Mouse (Mus musculus) kidney, postnatal 0 days (tissue): ENCODE data around the gene Nup85. TPM values are rescaled to one million over a fixed set of nuclear protein-coding genes. Genes with fewer than 3 reads are reported as not detected.

ENCODE experiments used
- ATAC-seq: fragments of 200-750 bp; cut with Nextera tagmentation; replicated peaks from 2 replicates; pipeline ENCODE4 v1.8.0; 2017; ENCODE audit warnings: low read depth, moderate number of reproducible peaks, moderate TSS enrichment, moderate library complexity; ENCODE audit not compliant: low FRiP score
- DNase-seq: peaks from one replicate; pipeline ENCODE4 v3.0.0-alpha.2; 2016; ENCODE audit warnings: low spot score
- H3K27ac ChIP-seq: fragments of 300-500 bp; sonication (generic); 2 replicates; pipeline ENCODE4 v1.5.1; 2014; ENCODE audit warnings: mild to moderate bottlenecking
- H3K27me3 ChIP-seq: fragments of 300-500 bp; sonication (generic); 2 replicates; pipeline ENCODE4 v1.6.1; 2014; ENCODE audit warnings: low read length, mixed read lengths; ENCODE audit not compliant: insufficient read depth
- H3K36me3 ChIP-seq: fragments of 300-500 bp; sonication (generic); 2 replicates; pipeline ENCODE4 v1.6.1; 2014; ENCODE audit warnings: low read length, mixed read lengths; ENCODE audit not compliant: insufficient read depth
- H3K4me1 ChIP-seq: fragments of 300-500 bp; sonication (generic); replicated peaks from 2 replicates; pipeline ENCODE4 v1.6.1; 2014; ENCODE audit warnings: antibody characterized with exemption, low read length, mixed read lengths; ENCODE audit not compliant: insufficient read depth
- H3K4me2 ChIP-seq: fragments of 300-500 bp; sonication (generic); 2 replicates; pipeline ENCODE4 v1.6.1; 2014; ENCODE audit warnings: mild to moderate bottlenecking, low read length, moderate library complexity, mixed read lengths
- H3K4me3 ChIP-seq: fragments of 300-500 bp; sonication (generic); replicated peaks from 2 replicates; pipeline ENCODE4 v1.5.1; 2014; ENCODE audit warnings: low read depth, low read length
- H3K9ac ChIP-seq: fragments of 300-500 bp; sonication (generic); 2 replicates; pipeline ENCODE4 v1.6.1; 2014; ENCODE audit warnings: low read depth, low read length
- H3K9me3 ChIP-seq: fragments of 300-500 bp; sonication (generic); replicated peaks from 2 replicates; pipeline ENCODE4 v1.6.1; 2016; ENCODE audit warnings: low read length, inconsistent platforms, mixed read lengths
- CTCF ChIP-seq: IDR thresholded peaks from 2 replicates; pipeline ENCODE4 v1.5.1; 2016; ENCODE audit warnings: antibody characterized with exemption, low read depth, mild to moderate bottlenecking, moderate library complexity
- WGBS: fragments of 180-500 bp; shearing (Covaris S2); extraction: QIAGEN DNeasy Blood & Tissue Kit; methylation state at CpG from one replicate; pipeline ENCODE4 v1.1.7; 2014; 5-methylcytosine and 5-hydroxymethylcytosine counted together
- polyA plus RNA-seq: library from polyadenylated mRNA; unstranded; fragments of >200 nt; fragmentation: Nextera tagmentation; extraction: Ambion mirVana; gene quantifications from 2 replicates; pipeline ENCODE4 v1.2.1, GENCODE M21; 2015

Nup85 gene
- polyA plus RNA-seq, 1 experiment from 2014 or later = 74.6 TPM

DNA sequence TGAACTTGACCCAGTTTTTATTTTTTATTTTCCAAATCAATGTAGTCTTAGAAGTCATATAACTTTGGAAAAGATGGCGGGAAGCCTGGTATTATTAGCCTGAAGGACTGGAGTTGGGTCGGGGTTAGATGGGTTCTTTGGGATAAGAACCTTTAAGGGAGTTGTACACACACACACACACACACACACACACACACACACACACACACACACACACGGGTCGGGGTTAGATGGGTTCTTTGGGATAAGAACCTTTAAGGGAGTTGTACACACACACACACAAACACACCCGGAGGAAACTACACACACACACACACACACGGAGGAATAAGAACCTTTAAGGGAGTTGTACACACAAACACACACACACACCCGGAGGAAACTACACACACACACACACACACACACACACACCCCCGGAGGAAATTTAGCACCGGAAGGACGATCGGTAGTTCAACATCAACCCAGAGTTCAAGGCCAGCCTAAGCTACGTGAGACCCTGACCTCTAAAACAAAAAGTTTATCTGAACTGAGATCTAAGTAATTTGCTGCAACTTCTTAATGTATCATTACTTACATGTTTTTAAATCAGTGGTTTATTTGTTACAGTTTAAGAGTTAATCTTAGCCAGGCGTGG is 64.3 kb downstream of the Nup85 start:
- no peak for ATAC-seq
- DNase-seq = no peak
- no peak overlapping the region for H3K9ac ChIP-seq
- no peaks in the 10 kb centered on the region for H3K9me3 ChIP-seq
- no peaks in the 10 kb centered on the region for H3K36me3 ChIP-seq
- H3K4me1 ChIP-seq = no peaks in the 10 kb centered on the region
- no peaks in the 10 kb centered on the region for H3K27me3 ChIP-seq
- peak overlapping the region; percentile 47 for H3K4me2 ChIP-seq
- H3K27ac ChIP-seq = no peak overlapping the region
- 53% methylated on average over 13 of the region's 13 CpGs for WGBS
- H3K4me3 ChIP-seq = peak overlapping the region; percentile 71
- TF ChIP-seq CTCF = no peak

DNA sequence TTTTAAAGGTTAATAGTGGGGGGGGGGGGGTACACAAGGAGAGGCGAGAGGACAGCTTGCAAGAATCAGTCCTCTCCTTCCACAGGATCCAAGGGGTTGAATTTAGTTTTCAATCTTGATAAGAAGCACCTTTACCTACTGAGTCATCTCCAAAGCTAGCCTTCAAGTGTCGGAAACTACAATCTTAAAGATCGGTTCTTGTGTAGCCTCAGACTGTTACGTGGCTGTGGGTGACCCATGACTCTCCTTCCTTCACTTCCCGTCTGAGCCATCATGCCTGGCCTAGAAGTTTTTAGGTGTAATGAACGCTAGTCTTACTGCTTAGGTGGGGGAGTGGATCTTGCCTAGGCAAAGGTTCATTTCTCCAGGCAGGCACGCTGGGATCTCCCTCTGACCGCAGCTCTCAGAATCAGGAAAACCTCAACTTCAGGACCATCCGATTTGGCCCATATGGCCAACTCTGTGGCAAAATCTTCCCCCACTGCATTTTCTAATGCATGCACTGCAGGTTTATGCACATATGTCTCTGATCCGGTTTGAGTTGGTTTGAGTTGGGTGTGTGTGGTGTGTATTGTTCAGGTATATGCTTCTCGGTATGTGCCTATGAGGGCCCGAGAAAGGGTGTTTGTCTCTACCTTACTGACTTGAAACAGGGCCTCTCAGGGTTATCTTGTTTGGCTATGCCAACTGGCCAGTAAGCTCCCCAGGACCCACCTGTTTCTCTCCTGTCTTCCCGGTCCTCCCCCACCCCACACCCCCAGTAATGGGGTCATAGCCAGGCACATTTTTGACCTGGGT is 65.7 kb downstream of the Nup85 start:
- Histone ChIP-seq H3K4me1 (no peaks in the 10 kb centered on the region), H3K27ac (no peak overlapping the region), H3K4me2 (no peak overlapping the region), H3K4me3 (no peak overlapping the region), H3K9ac (no peak overlapping the region), H3K9me3 (no peaks in the 10 kb centered on the region), H3K27me3 (no peaks in the 10 kb centered on the region), H3K36me3 (no peaks in the 10 kb centered on the region)
- no peak for TF ChIP-seq CTCF
- WGBS = 76% methylated on average over 13 of the region's 13 CpGs
- DNase-seq (no peak), ATAC-seq (no peak)

DNA sequence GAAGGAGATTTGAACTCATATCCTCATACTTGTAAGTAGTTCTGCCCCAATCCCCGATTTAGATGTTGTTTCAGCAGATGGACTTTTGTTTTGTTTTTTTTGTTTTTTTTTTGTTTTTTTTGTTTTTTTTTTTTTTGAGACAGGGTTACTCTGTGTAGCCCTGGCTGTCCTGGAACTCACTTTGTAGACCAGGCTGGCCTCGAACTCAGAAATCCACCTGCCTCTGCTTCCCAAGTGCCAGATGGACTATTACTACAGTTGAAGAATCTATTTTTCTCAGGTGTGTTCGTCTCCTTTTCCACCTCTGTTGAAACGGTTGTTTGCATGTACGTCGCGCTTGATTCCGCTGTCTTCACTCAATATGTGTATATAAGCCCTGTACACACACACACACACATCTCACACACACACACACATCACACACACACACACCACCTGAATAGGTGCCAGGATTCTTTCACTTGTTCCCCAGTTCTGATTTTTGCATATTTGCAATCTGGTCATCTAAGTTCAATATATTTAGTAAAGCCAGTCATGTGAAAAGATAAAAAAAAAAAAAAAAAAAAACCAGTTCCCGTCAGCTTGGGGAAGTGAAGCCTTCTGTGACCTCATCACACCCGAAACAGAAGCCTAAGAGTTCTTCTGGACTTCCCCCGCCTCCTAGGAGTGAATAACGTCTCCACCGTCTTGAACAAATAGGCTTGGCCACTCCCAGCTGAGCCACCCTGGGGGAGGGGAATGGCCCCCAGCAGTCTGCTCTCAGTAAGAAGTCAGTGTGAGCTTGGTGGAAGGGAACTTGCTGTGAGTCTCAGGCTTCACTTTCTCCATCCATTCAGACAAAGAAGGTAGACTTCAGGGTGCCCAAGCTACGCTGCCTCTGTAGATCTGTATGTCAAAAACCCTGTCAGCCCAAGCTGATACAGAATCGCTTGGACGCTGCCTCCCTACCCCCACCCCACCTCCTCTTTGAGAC is 66.6 kb downstream of the Nup85 start:
- WGBS = 49% methylated on average over 16 of the region's 16 CpGs
- no peak for TF ChIP-seq CTCF
- ATAC-seq (no peak), DNase-seq (peak; percentile 51)
- H3K4me2 ChIP-seq = no peak overlapping the region
- no peak overlapping the region for H3K27ac ChIP-seq
- no peak overlapping the region for H3K4me3 ChIP-seq
- no peaks in the 10 kb centered on the region for H3K27me3 ChIP-seq
- H3K9ac ChIP-seq = no peak overlapping the region
- no peaks in the 10 kb centered on the region for H3K4me1 ChIP-seq
- no peaks in the 10 kb centered on the region for H3K36me3 ChIP-seq
- H3K9me3 ChIP-seq = no peaks in the 10 kb centered on the region

DNA sequence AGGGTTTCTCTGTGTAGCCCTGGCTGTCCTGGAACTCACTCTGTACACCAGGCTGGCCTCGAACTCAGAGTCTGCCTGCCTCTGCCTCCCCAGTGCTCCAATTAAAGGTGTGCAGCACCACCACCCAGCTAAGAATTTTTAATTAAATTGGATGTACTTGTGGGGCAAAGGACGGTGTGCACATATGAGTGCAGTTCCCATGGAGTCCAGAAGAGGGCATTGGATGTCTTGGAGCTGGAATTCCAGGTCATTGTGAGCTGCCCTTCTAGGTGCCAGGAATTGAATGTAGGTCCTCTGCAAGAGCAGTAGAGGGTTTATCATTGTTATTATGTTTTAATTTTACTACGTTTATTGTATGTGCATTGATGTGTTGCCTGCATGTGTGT is 67.3 kb downstream of the Nup85 start:
- 24% methylated on average over 3 of the region's 3 CpGs for WGBS
- DNase-seq = peak; percentile 58
- Histone ChIP-seq H3K27ac (no peak overlapping the region), H3K4me3 (no peak overlapping the region), H3K9ac (no peak overlapping the region), H3K27me3 (no peaks in the 10 kb centered on the region), H3K4me2 (no peak overlapping the region), H3K36me3 (no peaks in the 10 kb centered on the region), H3K9me3 (no peaks in the 10 kb centered on the region), H3K4me1 (no peaks in the 10 kb centered on the region)
- peak; percentile 70 for TF ChIP-seq CTCF
- ATAC-seq = no peak

DNA sequence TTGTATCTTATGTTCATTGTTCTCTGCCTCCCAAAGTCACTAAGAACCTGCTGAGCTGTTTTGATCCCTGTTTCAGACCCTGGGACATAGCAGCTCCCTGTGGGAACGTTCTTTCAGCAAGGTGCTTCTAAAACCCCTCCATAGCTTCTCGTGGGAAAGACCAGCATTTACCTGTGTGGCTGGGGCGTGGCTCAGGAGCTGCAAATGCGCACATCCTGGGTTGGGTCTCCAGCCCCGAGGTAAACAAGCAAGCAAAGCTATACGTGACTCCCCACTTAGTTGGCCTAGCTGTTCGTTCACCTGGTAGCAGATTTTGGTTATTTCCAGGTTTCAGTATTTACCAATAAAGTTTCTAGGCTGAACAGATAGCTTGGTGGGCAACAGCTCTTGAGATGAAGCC is 68.0 kb downstream of the Nup85 start:
- Histone ChIP-seq H3K36me3 (no peaks in the 10 kb centered on the region), H3K4me3 (no peak overlapping the region), H3K4me1 (no peaks in the 10 kb centered on the region), H3K27ac (no peak overlapping the region), H3K27me3 (no peaks in the 10 kb centered on the region), H3K9ac (no peak overlapping the region), H3K4me2 (no peak overlapping the region), H3K9me3 (no peaks in the 10 kb centered on the region)
- no peak for ATAC-seq
- DNase-seq = no peak
- 79% methylated on average over 7 of the region's 7 CpGs for WGBS
- no peak for TF ChIP-seq CTCF

DNA sequence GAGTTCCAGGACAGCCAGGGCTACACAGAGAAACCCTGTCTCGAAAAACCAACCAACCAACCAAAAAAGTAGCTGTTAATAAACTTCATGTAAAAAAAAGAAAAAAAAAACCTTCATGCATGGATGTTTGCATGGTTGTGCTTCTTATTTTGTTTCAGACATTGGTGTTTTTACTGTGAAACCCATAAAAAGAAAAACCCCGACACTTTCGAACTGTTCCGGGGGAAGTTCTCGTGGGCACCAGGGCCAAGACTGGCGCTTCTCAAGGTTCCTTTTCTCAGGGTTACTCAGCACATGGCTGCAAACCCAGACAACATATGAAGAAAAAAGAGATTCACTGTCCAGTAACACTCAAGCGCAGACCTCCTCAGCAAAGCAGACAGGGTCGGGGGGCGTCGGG is 68.6 kb downstream of the Nup85 start:
- no peak for TF ChIP-seq CTCF
- no peaks in the 10 kb centered on the region for H3K4me1 ChIP-seq
- ATAC-seq (no peak), DNase-seq (no peak)
- H3K27ac ChIP-seq = no peak overlapping the region
- H3K36me3 ChIP-seq = no peaks in the 10 kb centered on the region
- no peak overlapping the region for H3K4me3 ChIP-seq
- no peak overlapping the region for H3K9ac ChIP-seq
- no peaks in the 10 kb centered on the region for H3K27me3 ChIP-seq
- no peak overlapping the region for H3K4me2 ChIP-seq
- no peaks in the 10 kb centered on the region for H3K9me3 ChIP-seq
- WGBS = 87% methylated on average over 10 of the region's 10 CpGs

Other genes starting within 250 kb of the Nup85 start
- gene Ush1g, start 242.4 kb upstream of the Nup85 start, polyA plus RNA-seq = 0.05 TPM in 1 of 2 replicates, not detected in the other
- gene Otop3, start 229.7 kb upstream of the Nup85 start, polyA plus RNA-seq = not detected in 2 replicates
- 4.5 and 5.4 TPM in 2 replicates for gene Hid1, start 196.7 kb upstream of the Nup85 start, polyA plus RNA-seq
- 7.6 and 7.8 TPM in 2 replicates for gene Cdr2l, start 182.5 kb upstream of the Nup85 start, polyA plus RNA-seq
- gene Mrpl58, start 160.7 kb upstream of the Nup85 start, polyA plus RNA-seq = 225 and 232 TPM in 2 replicates
- gene Atp5h, start 144.5 kb upstream of the Nup85 start, polyA plus RNA-seq = 1,541 and 1,578 TPM in 2 replicates
- gene Kctd2, start 144.3 kb upstream of the Nup85 start, polyA plus RNA-seq = 19.8 and 22.2 TPM in 2 replicates
- gene Trim80, start 123.9 kb upstream of the Nup85 start, polyA plus RNA-seq = 0.13 and 0.49 TPM in 2 replicates
- gene Slc16a5, start 102.0 kb upstream of the Nup85 start, polyA plus RNA-seq = 47.7 and 51.1 TPM in 2 replicates
- 6.9 and 8.3 TPM in 2 replicates for gene Armc7, start 88.8 kb upstream of the Nup85 start, polyA plus RNA-seq
- 90.6 and 94.3 TPM in 2 replicates for gene Nt5c, start 72.6 kb upstream of the Nup85 start, polyA plus RNA-seq
- gene Jpt1, start 50.0 kb upstream of the Nup85 start, polyA plus RNA-seq = 251 and 271 TPM in 2 replicates
- gene Sumo2, start 28.2 kb upstream of the Nup85 start, polyA plus RNA-seq = 1,008 and 1,013 TPM in 2 replicates
- 92.9 and 93.7 TPM in 2 replicates for gene Mrps7, start 39.5 kb downstream of the Nup85 start, polyA plus RNA-seq
- 10.8 and 11.1 TPM in 2 replicates for gene Gga3, start 39.6 kb downstream of the Nup85 start, polyA plus RNA-seq
- gene Mif4gd, start 48.5 kb downstream of the Nup85 start, polyA plus RNA-seq = 57.3 and 61.6 TPM in 2 replicates
- 49.7 and 57.9 TPM in 2 replicates for gene Slc25a19, start 63.9 kb downstream of the Nup85 start, polyA plus RNA-seq
- gene Grb2, start 144.2 kb downstream of the Nup85 start, polyA plus RNA-seq = 69.9 and 72.8 TPM in 2 replicates
- gene Tmem94, start 201.0 kb downstream of the Nup85 start, polyA plus RNA-seq = 19.6 TPM in 2 replicates
- 14.2 and 14.4 TPM in 2 replicates for gene Caskin2, start 249.2 kb downstream of the Nup85 start, polyA plus RNA-seq